Mouse (Mus musculus) kidney, embryonic 16.5 days (tissue): ENCODE data around the gene Thra. TPM values are rescaled to one million over a fixed set of nuclear protein-coding genes. Genes with fewer than 3 reads are reported as not detected.

ENCODE experiments used
- polyA plus RNA-seq: library from polyadenylated mRNA; unstranded; fragments of >200 nt; fragmentation: Nextera tagmentation; extraction: Ambion mirVana; gene quantifications from 2 replicates; pipeline ENCODE4 v1.2.1, GENCODE M21; 2015

Thra gene
- polyA plus RNA-seq, 1 experiment from 2014 or later: 24.4 TPM

Other genes starting within 250 kb of the Thra start
- 0.44 and 0.54 TPM in 2 replicates for gene Ikzf3, start 194.6 kb upstream of the Thra start, polyA plus RNA-seq
- 0.87 TPM in 1 of 2 replicates, not detected in the other for gene Zpbp2, start 189.5 kb upstream of the Thra start, polyA plus RNA-seq
- gene Ormdl3, start 153.3 kb upstream of the Thra start, polyA plus RNA-seq: 67.2 and 67.6 TPM in 2 replicates
- gene Lrrc3c, start 142.3 kb upstream of the Thra start, polyA plus RNA-seq: not detected in 2 replicates
- gene Gm12355, start 115.0 kb upstream of the Thra start, polyA plus RNA-seq: 0.86 and 1.6 TPM in 2 replicates
- gene Gsdma3, start 114.3 kb upstream of the Thra start, polyA plus RNA-seq: not detected in 2 replicates
- gene Gsdma2, start 93.9 kb upstream of the Thra start, polyA plus RNA-seq: not detected in 2 replicates
- gene Gsdma, start 76.3 kb upstream of the Thra start, polyA plus RNA-seq: not detected in 2 replicates
- gene Psmd3, start 58.1 kb upstream of the Thra start, polyA plus RNA-seq: 289 and 303 TPM in 2 replicates
- 0.11 TPM in 1 of 2 replicates, not detected in the other for gene Csf3, start 39.4 kb upstream of the Thra start, polyA plus RNA-seq
- gene Med24, start 11.2 kb upstream of the Thra start, polyA plus RNA-seq: 71.4 and 73.9 TPM in 2 replicates
- gene Nr1d1, start 34.7 kb downstream of the Thra start, polyA plus RNA-seq: 2.2 and 2.4 TPM in 2 replicates
- 23.7 and 24.2 TPM in 2 replicates for gene Msl1, start 54.9 kb downstream of the Thra start, polyA plus RNA-seq
- gene Casc3, start 64.3 kb downstream of the Thra start, polyA plus RNA-seq: 36.2 and 41.0 TPM in 2 replicates
- 1.8 and 2.0 TPM in 2 replicates for gene Rapgefl1, start 96.1 kb downstream of the Thra start, polyA plus RNA-seq
- gene Wipf2, start 123.0 kb downstream of the Thra start, polyA plus RNA-seq: 5.4 and 5.9 TPM in 2 replicates
- gene Cdc6, start 167.2 kb downstream of the Thra start, polyA plus RNA-seq: 36.2 and 38.6 TPM in 2 replicates
- 31.4 and 32.5 TPM in 2 replicates for gene Rara, start 187.2 kb downstream of the Thra start, polyA plus RNA-seq
- gene Gjd3, start 242.4 kb downstream of the Thra start, polyA plus RNA-seq: 0.59 TPM in 1 of 2 replicates, not detected in the other